In genomic region chr15:85645971-85646638, GRCm38 (mm10) we compare ENCODE assay signal across 7 mouse cellular contexts.
DNase-seq lines count a peak whose midpoint lies in the region; ATAC-seq and TF ChIP-seq lines count a peak whose summit lies in the region.

No protein-coding gene starts in this region.

- H3K27me3 ChIP-seq in hindbrain, embryonic 13.5 days, result peaks cover 89% of the 10 kb centered on the region
- H3K27me3 ChIP-seq in midbrain, embryonic 15.5 days (replicated peaks), result peaks cover 14% of the 10 kb centered on the region

- H3K4me3 ChIP-seq in ES-E14 (ENCODE audit: insufficient read depth in 1 of 2, low read depth in 1 of 2, low read length in 2 of 2, poor library complexity in 1 of 2, severe bottlenecking in 1 of 2), result peak overlapping the region; percentile 29 to 45; a peak in 2 of 4 replicates
- H3K4me3 ChIP-seq in hindbrain, embryonic 13.5 days, result peak overlapping the region; percentile 39
- peak overlapping the region; percentile 28 for H3K4me3 ChIP-seq in midbrain, embryonic 15.5 days

- H3K9me3 ChIP-seq in ES-E14 (ENCODE audit: control insufficient read depth, insufficient read depth, low read depth, low read length), result no peaks in the 10 kb centered on the region
- no peaks in the 10 kb centered on the region for H3K9me3 ChIP-seq in hindbrain, embryonic 13.5 days
- H3K9me3 ChIP-seq in midbrain, embryonic 15.5 days, result no peaks in the 10 kb centered on the region

- in situ Hi-C loops in ES-E14 (cut with MboI; ENCODE audit: low sequenced_read_pairs in 2 of 2, unreplicated experiment in 2 of 2), result no loop called here

- ATAC-seq in hindbrain, embryonic 13.5 days (ENCODE audit: low FRiP score), result peak; percentile 63
- ATAC-seq in midbrain, embryonic 15.5 days (replicated peaks), result peak; percentile 42; the same call in 1 of the 2 replicates

- no peak overlapping the region for H3K27ac ChIP-seq in ES-E14 (ENCODE audit: insufficient read depth, low read depth, low read length, poor library complexity, severe bottlenecking)
- H3K27ac ChIP-seq in hindbrain, embryonic 13.5 days, result peak overlapping the region; percentile 85
- H3K27ac ChIP-seq in midbrain, embryonic 15.5 days, result peak overlapping the region; percentile 76

- no peaks in the 10 kb centered on the region for H3K36me3 ChIP-seq in ES-E14 (ENCODE audit: control insufficient read depth, insufficient read depth, low read length, poor library complexity, severe bottlenecking)
- no peaks in the 10 kb centered on the region for H3K36me3 ChIP-seq in hindbrain, embryonic 13.5 days
- H3K36me3 ChIP-seq in midbrain, embryonic 15.5 days (replicated peaks), result no peaks in the 10 kb centered on the region

- 2% methylated on average over 33 of the region's 33 CpGs for WGBS in hindbrain, embryonic 13.5 days
- 1% methylated on average over 33 of the region's 33 CpGs for WGBS in midbrain, embryonic 15.5 days

- H3K9ac ChIP-seq in ES-E14 (ENCODE audit: insufficient read depth, low read depth, low read length, poor library complexity, severe bottlenecking), result peak overlapping the region; percentile 12; the same call in 1 of the 2 replicates
- peak overlapping the region; percentile 72 for H3K9ac ChIP-seq in hindbrain, embryonic 13.5 days
- H3K9ac ChIP-seq in midbrain, embryonic 15.5 days, result peak overlapping the region; percentile 36; the same call in 1 of the 2 replicates

- DNase-seq in ES-E14 (ENCODE audit: low read depth, low spot score), result no peak
- DNase-seq in adrenal gland, postnatal 25 days, result peak; percentile 77
- DNase-seq in gastrocnemius, adult 18-20 months (ENCODE audit: low spot score), result peak; percentile 81
- peak; percentile 26 for DNase-seq in liver
- peak; percentile 79 for DNase-seq in testis, postnatal 10 days (ENCODE audit: low spot score)

- peak overlapping the region; percentile 61 for H3K4me2 ChIP-seq in hindbrain, embryonic 13.5 days
- H3K4me2 ChIP-seq in midbrain, embryonic 15.5 days, result peak overlapping the region; percentile 49

- peaks cover 0 to 2% of the 10 kb centered on the region in 2 experiments; a peak in 2 of 4 replicates for H3K4me1 ChIP-seq in ES-E14 (ENCODE audit: control insufficient read depth in 2 of 2, insufficient read depth in 2 of 2, low read length in 2 of 2, poor library complexity in 1 of 2)
- H3K4me1 ChIP-seq in hindbrain, embryonic 13.5 days (replicated peaks), result peaks cover 29% of the 10 kb centered on the region
- H3K4me1 ChIP-seq in midbrain, embryonic 15.5 days, result peaks cover 12% of the 10 kb centered on the region

TF ChIP-seq in ES-E14, 5 proteins besides CTCF, POLR2A, EP300 and RAD21:
- TF ChIP-seq HCFC1 (IDR thresholded peaks at IDR 0.05; ENCODE audit: borderline replicate concordance, insufficient read depth, low read length) (no peak), CHD2 (IDR thresholded peaks at IDR 0.05; ENCODE audit: low read depth, low read length) (no peak), ZC3H11A (IDR thresholded peaks at IDR 0.05; ENCODE audit: borderline replicate concordance, low read depth, low read length) (no peak), ZNF384 (IDR thresholded peaks at IDR 0.05; ENCODE audit: low read depth, low read length) (no peak), MAFK (IDR thresholded peaks at IDR 0.05; ENCODE audit: insufficient read depth, low read depth, low read length) (no peak)
TF ChIP-seq in ES-E14: peak in this region for 0.

Comparison
In these comparisons a context has a peak if more than half of its experiments do, and no peak if none do; other contexts are left out.
1. H3K9ac ChIP-seq: peak in every context shown above with its lines; median percentile 72 in hindbrain, embryonic 13.5 days; 36 in midbrain, embryonic 15.5 days; 12 in ES-E14.